Mouse (Mus musculus): ENCODE data around the gene Steap3. TPM values are rescaled to one million over a fixed set of nuclear protein-coding genes. Genes with fewer than 3 reads are reported as not detected.

The Steap3 gene
- polyA plus RNA-seq, 1 experiment from 2014 or later, result 3.9 TPM

DNA sequence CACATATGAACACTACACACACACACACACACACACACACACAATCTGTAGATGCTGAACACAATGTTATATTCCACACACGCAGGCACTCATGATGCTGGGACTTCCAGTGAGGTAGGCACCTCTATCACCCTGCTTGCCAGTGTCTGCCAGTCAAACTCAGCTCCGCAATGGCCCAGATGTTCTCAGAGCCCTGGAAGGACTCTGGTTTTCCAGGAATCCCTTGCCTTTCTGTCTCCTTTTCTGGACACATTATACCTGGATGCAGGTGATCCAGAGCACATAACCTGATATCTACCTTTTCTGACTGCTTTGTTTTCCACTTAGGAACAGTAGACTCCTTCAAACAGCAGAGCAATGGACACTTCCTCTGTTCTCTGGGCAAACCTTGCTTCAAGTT lies 75.8 kb downstream of the Steap3 start:
- no peak overlapping the region for H3K4me2 ChIP-seq
- ATAC-seq (ENCODE audit: low FRiP score), result no peak
- no peaks in the 10 kb centered on the region for H3K36me3 ChIP-seq
- no peaks in the 10 kb centered on the region for H3K9me3 ChIP-seq (replicated peaks)
- peaks cover 7% of the 10 kb centered on the region; the same call in 1 of the 2 replicates for H3K4me1 ChIP-seq
- H3K27me3 ChIP-seq (replicated peaks), result 0 out of 2 replicates have a peak, but pooled peaks cover 3% of the 10 kb centered on the region
- H3K4me3 ChIP-seq (replicated peaks), result no peak overlapping the region
- no peak overlapping the region for H3K9ac ChIP-seq (replicated peaks)
- WGBS, result 94% methylated on average over 2 of the region's 2 CpGs
- H3K27ac ChIP-seq (replicated peaks), result no peak overlapping the region

DNA sequence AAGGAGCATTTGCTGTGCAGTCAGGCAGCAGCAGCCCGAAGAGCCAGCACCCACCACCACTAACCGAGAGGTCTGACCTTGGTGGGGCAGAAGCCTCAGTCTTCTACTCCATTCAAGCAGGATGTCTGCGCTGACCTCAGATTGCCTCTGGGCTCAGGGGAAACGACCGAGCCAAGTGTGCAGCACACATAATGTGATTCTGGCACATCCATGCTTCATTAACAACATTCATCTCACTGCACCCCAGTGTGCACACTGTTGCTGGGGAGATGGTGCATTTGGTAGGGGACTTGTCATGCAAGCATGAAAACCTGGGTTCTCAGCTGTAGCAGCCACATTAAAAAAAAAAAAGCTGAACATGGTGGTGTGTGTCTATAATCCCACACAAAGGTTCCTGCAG lies 76.6 kb downstream of the Steap3 start:
- Histone ChIP-seq H3K4me2 (no peak overlapping the region), H3K9me3 (replicated peaks) (no peaks in the 10 kb centered on the region), H3K27me3 (replicated peaks) (0 out of 2 replicates have a peak, but pooled peaks cover 3% of the 10 kb centered on the region), H3K36me3 (no peaks in the 10 kb centered on the region), H3K4me3 (replicated peaks) (no peak overlapping the region), H3K9ac (replicated peaks) (no peak overlapping the region), H3K27ac (replicated peaks) (no peak overlapping the region), H3K4me1 (peaks cover 7% of the 10 kb centered on the region; the same call in 1 of the 2 replicates)
- ATAC-seq (ENCODE audit: low FRiP score), result no peak
- 25% methylated on average over 5 of the region's 5 CpGs for WGBS

DNA sequence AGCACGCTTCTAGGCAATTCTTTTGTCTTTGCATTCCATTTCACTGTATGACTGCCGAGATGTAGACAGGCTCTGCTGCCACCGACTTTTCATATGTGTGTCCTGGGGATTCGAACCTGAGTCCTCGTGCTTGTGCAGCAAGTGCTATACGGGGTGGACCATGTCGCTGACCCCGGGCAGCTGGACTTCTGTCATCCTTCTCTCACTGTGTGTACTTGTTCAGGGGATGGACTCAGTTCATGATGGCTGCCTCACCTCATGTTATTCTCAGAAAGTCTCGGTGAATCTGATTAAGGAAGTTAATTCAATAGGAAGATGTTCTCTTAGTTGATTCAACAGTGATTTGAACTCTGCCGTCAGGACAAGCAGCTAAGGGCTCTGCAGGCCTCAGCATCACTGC lies 78.9 kb downstream of the Steap3 start:
- no peak overlapping the region for H3K27ac ChIP-seq (replicated peaks)
- 0 out of 2 replicates have a peak, but pooled peaks cover 3% of the 10 kb centered on the region for H3K27me3 ChIP-seq (replicated peaks)
- WGBS, result 97% methylated on average over 10 of the region's 10 CpGs
- no peak for ATAC-seq (ENCODE audit: low FRiP score)
- H3K4me3 ChIP-seq (replicated peaks), result no peak overlapping the region
- no peaks in the 10 kb centered on the region for H3K36me3 ChIP-seq
- no peak overlapping the region for H3K4me2 ChIP-seq
- H3K9ac ChIP-seq (replicated peaks), result no peak overlapping the region
- no peaks in the 10 kb centered on the region for H3K9me3 ChIP-seq (replicated peaks)
- peaks cover 7% of the 10 kb centered on the region; the same call in 1 of the 2 replicates for H3K4me1 ChIP-seq

DNA sequence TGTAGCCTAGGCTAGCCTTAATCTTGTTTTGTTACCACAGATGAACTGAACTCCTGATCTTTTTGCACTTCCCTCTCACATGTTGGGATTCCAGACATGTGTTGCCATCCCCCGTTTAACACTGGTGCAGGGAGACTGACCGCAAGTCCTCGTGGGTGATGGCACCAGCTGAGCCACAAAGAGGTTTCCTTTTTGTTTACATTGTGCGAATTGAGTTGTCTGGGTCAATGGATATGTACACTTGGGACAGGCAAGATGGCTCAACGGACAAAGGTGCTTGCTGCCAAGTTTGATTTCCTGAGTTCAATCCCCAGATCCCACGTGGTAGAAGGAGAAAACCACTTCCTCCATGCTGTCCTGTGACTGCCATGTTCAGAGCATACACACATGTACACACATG lies 80.2 kb downstream of the Steap3 start:
- H3K4me1 ChIP-seq, result peaks cover 9% of the 10 kb centered on the region; the same call in 1 of the 2 replicates
- 81% methylated on average over 6 of the region's 6 CpGs for WGBS
- H3K27me3 ChIP-seq (replicated peaks), result 0 out of 2 replicates have a peak, but pooled peaks cover 3% of the 10 kb centered on the region
- no peak overlapping the region for H3K9ac ChIP-seq (replicated peaks)
- H3K36me3 ChIP-seq, result no peaks in the 10 kb centered on the region
- no peak for ATAC-seq (ENCODE audit: low FRiP score)
- no peaks in the 10 kb centered on the region for H3K9me3 ChIP-seq (replicated peaks)
- no peak overlapping the region for H3K4me2 ChIP-seq
- no peak overlapping the region for H3K4me3 ChIP-seq (replicated peaks)
- no peak overlapping the region for H3K27ac ChIP-seq (replicated peaks)

GRCm38 (mm10) chr1:120190946-120191345 lies 81.6 kb downstream of the Steap3 start:
- Histone ChIP-seq H3K4me3 (replicated peaks) (no peak overlapping the region), H3K4me1 (peaks cover 10% of the 10 kb centered on the region), H3K9ac (replicated peaks) (no peak overlapping the region), H3K27me3 (replicated peaks) (no peaks in the 10 kb centered on the region), H3K27ac (replicated peaks) (no peak overlapping the region), H3K36me3 (no peaks in the 10 kb centered on the region), H3K4me2 (no peak overlapping the region), H3K9me3 (replicated peaks) (no peaks in the 10 kb centered on the region)
- no peak for ATAC-seq (ENCODE audit: low FRiP score)
- 83% methylated on average over 6 of the region's 6 CpGs for WGBS

GRCm38 (mm10) chr1:120190300-120190699 lies 82.2 kb downstream of the Steap3 start:
- Histone ChIP-seq H3K4me2 (no peak overlapping the region), H3K36me3 (no peaks in the 10 kb centered on the region), H3K27me3 (replicated peaks) (no peaks in the 10 kb centered on the region), H3K4me1 (peaks cover 7% of the 10 kb centered on the region), H3K9me3 (replicated peaks) (no peaks in the 10 kb centered on the region), H3K4me3 (replicated peaks) (no peak overlapping the region), H3K27ac (replicated peaks) (no peak overlapping the region), H3K9ac (replicated peaks) (no peak overlapping the region)
- 86% methylated on average over 2 of the region's 2 CpGs for WGBS
- ATAC-seq (ENCODE audit: low FRiP score), result no peak

GRCm38 (mm10) chr1:120189206-120189605 lies 83.3 kb downstream of the Steap3 start:
- no peak overlapping the region for H3K27ac ChIP-seq (replicated peaks)
- no peak overlapping the region for H3K4me2 ChIP-seq
- H3K4me3 ChIP-seq (replicated peaks), result no peak overlapping the region
- no peak for ATAC-seq (ENCODE audit: low FRiP score)
- no peak overlapping the region for H3K9ac ChIP-seq (replicated peaks)
- 75% methylated on average over 6 of the region's 6 CpGs for WGBS
- no peaks in the 10 kb centered on the region for H3K36me3 ChIP-seq
- H3K4me1 ChIP-seq, result peaks cover 7% of the 10 kb centered on the region
- H3K27me3 ChIP-seq (replicated peaks), result no peaks in the 10 kb centered on the region
- no peaks in the 10 kb centered on the region for H3K9me3 ChIP-seq (replicated peaks)

DNA sequence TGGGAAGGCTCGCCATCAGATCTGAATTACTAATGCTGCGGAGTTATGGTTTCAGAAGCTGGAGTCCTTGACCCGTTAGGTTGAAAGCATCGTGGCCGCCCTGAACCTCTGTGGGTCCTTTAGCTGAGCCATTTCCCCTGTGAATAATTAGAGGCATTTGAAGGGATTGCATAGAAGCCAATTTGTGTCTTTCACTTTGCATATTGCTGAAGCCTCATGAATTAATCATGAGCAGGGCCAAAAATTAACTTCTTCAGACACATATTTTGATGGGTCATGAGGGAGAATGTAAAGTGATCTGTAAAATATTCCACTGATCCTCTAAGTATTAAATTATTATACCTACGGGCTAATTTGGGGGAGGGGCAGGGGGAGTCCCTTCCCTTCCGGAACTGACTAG lies 85.4 kb downstream of the Steap3 start:
- Histone ChIP-seq H3K27me3 (replicated peaks) (no peaks in the 10 kb centered on the region), H3K4me2 (0 out of 2 replicates have a peak overlapping the region, but pooled peaks have one; percentile 2), H3K9ac (replicated peaks) (no peak overlapping the region), H3K36me3 (no peaks in the 10 kb centered on the region), H3K9me3 (replicated peaks) (no peaks in the 10 kb centered on the region), H3K27ac (replicated peaks) (no peak overlapping the region), H3K4me1 (peaks cover 7% of the 10 kb centered on the region), H3K4me3 (replicated peaks) (no peak overlapping the region)
- ATAC-seq (ENCODE audit: low FRiP score), result peak; percentile 52; the same call in 1 of the 2 replicates
- 31% methylated on average over 7 of the region's 7 CpGs for WGBS

GRCm38 (mm10) chr1:120186655-120187054 lies 85.8 kb downstream of the Steap3 start:
- no peak overlapping the region for H3K9ac ChIP-seq (replicated peaks)
- H3K27ac ChIP-seq (replicated peaks), result no peak overlapping the region
- ATAC-seq (ENCODE audit: low FRiP score), result peak; percentile 78; the same call in 1 of the 2 replicates
- no peaks in the 10 kb centered on the region for H3K36me3 ChIP-seq
- no peaks in the 10 kb centered on the region for H3K27me3 ChIP-seq (replicated peaks)
- H3K4me2 ChIP-seq, result 0 out of 2 replicates have a peak overlapping the region, but pooled peaks have one; percentile 2
- H3K4me1 ChIP-seq, result peaks cover 7% of the 10 kb centered on the region
- no peak overlapping the region for H3K4me3 ChIP-seq (replicated peaks)
- 36% methylated on average over 9 of the region's 9 CpGs for WGBS
- no peaks in the 10 kb centered on the region for H3K9me3 ChIP-seq (replicated peaks)

DNA sequence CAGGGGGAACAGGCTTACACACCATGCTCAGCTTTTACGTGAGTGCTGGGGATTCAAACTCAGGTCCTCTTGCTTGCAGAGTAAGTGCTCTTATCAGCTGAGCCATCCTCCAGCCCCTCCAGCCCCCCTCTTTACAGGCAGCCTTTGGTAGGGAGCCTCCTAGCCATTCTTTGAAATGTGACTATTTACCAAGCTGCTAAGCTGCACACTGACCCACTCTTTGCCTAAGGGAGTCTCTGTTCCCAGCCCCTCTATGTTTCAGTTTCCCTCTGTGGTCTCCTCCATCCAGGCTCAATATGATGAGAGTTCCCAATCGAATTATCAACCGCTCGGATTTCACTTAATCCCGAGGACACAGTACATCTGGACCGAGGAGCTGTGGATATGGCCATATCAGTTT lies 86.3 kb downstream of the Steap3 start:
- H3K4me3 ChIP-seq (replicated peaks), result no peak overlapping the region
- H3K9ac ChIP-seq (replicated peaks), result no peak overlapping the region
- H3K9me3 ChIP-seq (replicated peaks), result no peaks in the 10 kb centered on the region
- H3K27me3 ChIP-seq (replicated peaks), result no peaks in the 10 kb centered on the region
- no peak overlapping the region for H3K4me2 ChIP-seq
- H3K27ac ChIP-seq (replicated peaks), result no peak overlapping the region
- ATAC-seq (ENCODE audit: low FRiP score), result peak; percentile 33; the same call in 1 of the 2 replicates
- peaks cover 7% of the 10 kb centered on the region for H3K4me1 ChIP-seq
- H3K36me3 ChIP-seq, result no peaks in the 10 kb centered on the region
- WGBS, result 59% methylated on average over 6 of the region's 6 CpGs

- 93% methylated on average over 8 of the region's 8 CpGs for WGBS
- Histone ChIP-seq H3K4me2 (no peak overlapping the region), H3K27ac (replicated peaks) (no peak overlapping the region), H3K4me3 (replicated peaks) (no peak overlapping the region), H3K27me3 (replicated peaks) (no peaks in the 10 kb centered on the region), H3K36me3 (no peaks in the 10 kb centered on the region), H3K9ac (replicated peaks) (no peak overlapping the region), H3K4me1 (0 out of 2 replicates have a peak, but pooled peaks cover 6% of the 10 kb centered on the region), H3K9me3 (replicated peaks) (no peaks in the 10 kb centered on the region)
- no peak for ATAC-seq (ENCODE audit: low FRiP score)
Measured at GRCm38 (mm10) chr1:120177141-120177540, 95.4 kb downstream of the Steap3 start.

DNA sequence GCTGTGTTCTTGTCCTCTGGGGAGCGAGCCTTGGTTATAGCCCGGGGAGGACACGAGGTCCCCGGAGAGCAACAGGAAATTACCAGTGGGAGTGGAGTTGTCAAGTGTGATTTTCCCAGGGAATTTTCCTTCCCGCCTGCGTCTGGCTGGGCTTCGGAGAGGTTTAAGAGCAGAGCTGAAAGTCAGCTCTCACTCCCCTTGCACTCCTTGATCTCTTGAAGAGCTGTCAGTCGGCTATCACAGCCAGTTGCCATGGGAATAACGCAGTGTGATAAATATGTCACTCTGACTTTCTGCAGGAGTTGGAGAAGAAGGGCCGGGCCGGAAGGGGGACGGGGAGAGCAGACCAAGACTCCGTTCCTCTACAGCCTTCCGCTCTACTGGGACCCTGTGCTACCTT lies 96.2 kb downstream of the Steap3 start:
- Histone ChIP-seq H3K36me3 (no peaks in the 10 kb centered on the region), H3K9ac (replicated peaks) (no peak overlapping the region), H3K4me2 (no peak overlapping the region), H3K27ac (replicated peaks) (no peak overlapping the region), H3K4me1 (0 out of 2 replicates have a peak, but pooled peaks cover 6% of the 10 kb centered on the region), H3K27me3 (replicated peaks) (no peaks in the 10 kb centered on the region), H3K4me3 (replicated peaks) (no peak overlapping the region), H3K9me3 (replicated peaks) (no peaks in the 10 kb centered on the region)
- no peak for ATAC-seq (ENCODE audit: low FRiP score)
- 40% methylated on average over 14 of the region's 14 CpGs for WGBS

All from neural tube, embryonic 15.5 days (tissue).